Mouse (Mus musculus) monocyte, adult 5-6 weeks (primary cell): ENCODE measurements around the gene Ugt3a1. TPM values are rescaled to one million over a fixed set of nuclear protein-coding genes. Genes with fewer than 3 reads are reported as not detected.

Source experiments
- total RNA-seq: library from RNA; stranded (forward); fragments of 200-1000, 200-491, 200-594 nt; gene quantifications from 3 replicates; pipeline ENCODE4 v1.2.3, GENCODE M21; 2017

The Ugt3a1 gene
- total RNA-seq, 1 experiment from 2014 or later = not detected

Other genes with a start within 250 kb of the Ugt3a1 start
- gene Nadk2, start 205.6 kb upstream of the Ugt3a1 start, total RNA-seq = 29.7 to 32.9 TPM (median 31.5 TPM) in 3 replicates
- gene Lmbrd2, start 136.3 kb upstream of the Ugt3a1 start, total RNA-seq = 8.1 to 15.4 TPM (median 10.2 TPM) in 3 replicates
- gene Skp2, start 121.5 kb upstream of the Ugt3a1 start, total RNA-seq = 1.8 to 3.9 TPM (median 3.0 TPM) in 3 replicates
- not detected in 3 replicates for gene Ugt3a2, start 58.7 kb downstream of the Ugt3a1 start, total RNA-seq
- gene Capsl, start 159.1 kb downstream of the Ugt3a1 start, total RNA-seq = 0.87 to 3.1 TPM in 2 of 3 replicates, not detected in the other